Mouse (Mus musculus) forebrain, embryonic 12.5 days (tissue): Measurements from ENCODE around the gene Jarid2. TPM values are rescaled to one million over a fixed set of nuclear protein-coding genes. Genes with fewer than 3 reads are reported as not detected.

Experiments
- ATAC-seq: fragments of 200-750 bp; cut with Nextera tagmentation; 2 replicates; pipeline ENCODE4 v1.8.0; 2017; ENCODE audit warnings: moderate TSS enrichment; ENCODE audit not compliant: low FRiP score
- H3K27ac ChIP-seq: fragments of 300-500 bp; sonication (generic); 2 replicates; pipeline ENCODE4 v1.5.1; 2016; ENCODE audit warnings: mild to moderate bottlenecking
- H3K27me3 ChIP-seq: fragments of 300-500 bp; sonication (generic); 2 replicates; pipeline ENCODE4 v1.6.1; 2016; ENCODE audit warnings: mild to moderate bottlenecking
- H3K36me3 ChIP-seq: fragments of 300-500 bp; sonication (generic); replicated peaks from 2 replicates; pipeline ENCODE4 v1.6.1; 2016; ENCODE audit warnings: mild to moderate bottlenecking
- H3K4me1 ChIP-seq: fragments of 300-500 bp; sonication (generic); 2 replicates; pipeline ENCODE4 v1.6.1; 2016
- H3K4me2 ChIP-seq: fragments of 300-500 bp; sonication (generic); 2 replicates; pipeline ENCODE4 v1.6.1; 2016; ENCODE audit warnings: mild to moderate bottlenecking, moderate library complexity
- H3K4me3 ChIP-seq: fragments of 300-500 bp; sonication (generic); replicated peaks from 2 replicates; pipeline ENCODE4 v1.5.1; 2016; ENCODE audit warnings: mild to moderate bottlenecking
- H3K9ac ChIP-seq: fragments of 300-500 bp; sonication (generic); 2 replicates; pipeline ENCODE4 v1.6.1; 2016; ENCODE audit warnings: mild to moderate bottlenecking
- H3K9me3 ChIP-seq: fragments of 300-500 bp; sonication (generic); 2 replicates; pipeline ENCODE4 v1.6.1; 2016
- WGBS: fragments of 180-500 bp; shearing (Covaris S2); methylation state at CpG from one replicate; pipeline ENCODE4 v1.1.7; 2016; 5-methylcytosine and 5-hydroxymethylcytosine counted together
- polyA plus RNA-seq: library from polyadenylated mRNA; unstranded; fragments of >200 nt; fragmentation: Nextera tagmentation; extraction: Ambion mirVana; gene quantifications from 2 replicates; pipeline ENCODE4 v1.2.1, GENCODE M21; 2016

Gene Jarid2
- polyA plus RNA-seq, 1 experiment from 2014 or later = 67.3 TPM

- Histone ChIP-seq H3K27me3 (no peaks in the 10 kb centered on the region), H3K9me3 (no peaks in the 10 kb centered on the region), H3K9ac (peak overlapping the region; percentile 89), H3K36me3 (no peaks in the 10 kb centered on the region), H3K4me2 (peak overlapping the region; percentile 81), H3K4me3 (peak overlapping the region; percentile 77), H3K27ac (0 out of 2 replicates have a peak overlapping the region, but pooled peaks have one; percentile 16), H3K4me1 (peaks cover 36% of the 10 kb centered on the region)
- no peak for ATAC-seq
- 0% methylated on average over 16 of the region's 16 CpGs for WGBS
Observed at GRCm38 (mm10) chr13:44731727-44732441, 2.6 kb downstream of the Jarid2 start.

- no peaks in the 10 kb centered on the region for H3K36me3 ChIP-seq
- WGBS = 0% methylated on average over 7 of the region's 7 CpGs
Observed at GRCm38 (mm10) chr13:44732442-44732974, 3.2 kb downstream of the Jarid2 start.

GRCm38 (mm10) chr13:44733036-44733372, 3.7 kb downstream of the Jarid2 start:
- Histone ChIP-seq H3K9ac (peak overlapping the region; percentile 89), H3K9me3 (no peaks in the 10 kb centered on the region), H3K27me3 (no peaks in the 10 kb centered on the region), H3K4me2 (peak overlapping the region; percentile 81), H3K4me3 (peak overlapping the region; percentile 77), H3K36me3 (no peaks in the 10 kb centered on the region), H3K4me1 (peaks cover 39% of the 10 kb centered on the region), H3K27ac (peak overlapping the region; percentile 63)
- ATAC-seq = 0 out of 2 replicates have a peak, but pooled peaks have one; percentile 1
- WGBS = 0% methylated on average over 13 of the region's 13 CpGs

More at GRCm38 (mm10) chr13:44732442-44732974, 3.2 kb downstream of the Jarid2 start:
- no peak for ATAC-seq
- Histone ChIP-seq H3K9me3 (no peaks in the 10 kb centered on the region), H3K9ac (peak overlapping the region; percentile 89), H3K27me3 (no peaks in the 10 kb centered on the region), H3K4me2 (peak overlapping the region; percentile 81), H3K4me3 (peak overlapping the region; percentile 77), H3K4me1 (peaks cover 39% of the 10 kb centered on the region), H3K27ac (no peak overlapping the region)

- peaks cover 36% of the 10 kb centered on the region for H3K4me1 ChIP-seq
- H3K9ac ChIP-seq = peak overlapping the region; percentile 89
- under 1% methylated on average over 48 of the region's 71 CpGs for WGBS
- no peaks in the 10 kb centered on the region for H3K36me3 ChIP-seq
- H3K9me3 ChIP-seq = no peaks in the 10 kb centered on the region
- peak overlapping the region; percentile 63 for H3K27ac ChIP-seq
- ATAC-seq = peak; percentile 31
- peak overlapping the region; percentile 77 for H3K4me3 ChIP-seq
- no peaks in the 10 kb centered on the region for H3K27me3 ChIP-seq
- H3K4me2 ChIP-seq = peak overlapping the region; percentile 81
Observed at GRCm38 (mm10) chr13:44733373-44734111, 4.3 kb downstream of the Jarid2 start.

GRCm38 (mm10) chr13:44734441-44734840, 5.2 kb downstream of the Jarid2 start:
- ATAC-seq = no peak
- Histone ChIP-seq H3K4me1 (peaks cover 32% of the 10 kb centered on the region), H3K9ac (peak overlapping the region; percentile 89; the same call in 1 of the 2 replicates), H3K36me3 (no peaks in the 10 kb centered on the region), H3K27me3 (no peaks in the 10 kb centered on the region), H3K27ac (peak overlapping the region; percentile 63; the same call in 1 of the 2 replicates), H3K9me3 (no peaks in the 10 kb centered on the region), H3K4me3 (peak overlapping the region; percentile 77), H3K4me2 (peak overlapping the region; percentile 81)
- 67% methylated on average over 5 of the region's 5 CpGs for whole genome bisulfite sequencing

- no peak overlapping the region for H3K27ac ChIP-seq
- H3K4me3 ChIP-seq = no peak overlapping the region
- H3K9ac ChIP-seq = no peak overlapping the region
- H3K36me3 ChIP-seq = no peaks in the 10 kb centered on the region
- 48% methylated on average over 1 of the region's 1 CpGs for WGBS
- no peaks in the 10 kb centered on the region for H3K9me3 ChIP-seq
- H3K27me3 ChIP-seq = no peaks in the 10 kb centered on the region
- no peak for ATAC-seq
- H3K4me2 ChIP-seq = no peak overlapping the region
- H3K4me1 ChIP-seq = peaks cover 27% of the 10 kb centered on the region
Observed at GRCm38 (mm10) chr13:44735088-44735690, 5.9 kb downstream of the Jarid2 start.

- WGBS = 80% methylated on average over 1 of the region's 1 CpGs
- no peaks in the 10 kb centered on the region for H3K36me3 ChIP-seq
- no peak overlapping the region for H3K4me2 ChIP-seq
- H3K27me3 ChIP-seq = no peaks in the 10 kb centered on the region
- no peak overlapping the region for H3K4me3 ChIP-seq
- no peak for ATAC-seq
- peaks cover 24% of the 10 kb centered on the region for H3K4me1 ChIP-seq
- no peaks in the 10 kb centered on the region for H3K9me3 ChIP-seq
- H3K27ac ChIP-seq = no peak overlapping the region
- H3K9ac ChIP-seq = no peak overlapping the region
Observed at GRCm38 (mm10) chr13:44737297-44737696, 8.0 kb downstream of the Jarid2 start.

- no peaks in the 10 kb centered on the region for H3K27me3 ChIP-seq
- H3K4me2 ChIP-seq = peak overlapping the region; percentile 30
- no peak overlapping the region for H3K9ac ChIP-seq
- H3K4me1 ChIP-seq = peaks cover 81% of the 10 kb centered on the region
- H3K36me3 ChIP-seq = no peaks in the 10 kb centered on the region
- whole genome bisulfite sequencing = 10% methylated on average over 3 of the region's 3 CpGs
- peak; percentile 82 for ATAC-seq
- H3K4me3 ChIP-seq = no peak overlapping the region
- peak overlapping the region; percentile 48 for H3K27ac ChIP-seq
- H3K9me3 ChIP-seq = no peaks in the 10 kb centered on the region
Observed at GRCm38 (mm10) chr13:44751780-44752179, 22.5 kb downstream of the Jarid2 start.

GRCm38 (mm10) chr13:44753206-44753605, 23.9 kb downstream of the Jarid2 start:
- H3K9ac ChIP-seq = no peak overlapping the region
- no peaks in the 10 kb centered on the region for H3K27me3 ChIP-seq
- no peaks in the 10 kb centered on the region for H3K36me3 ChIP-seq
- H3K4me2 ChIP-seq = no peak overlapping the region
- H3K27ac ChIP-seq = no peak overlapping the region
- ATAC-seq = no peak
- no peaks in the 10 kb centered on the region for H3K9me3 ChIP-seq
- no peak overlapping the region for H3K4me3 ChIP-seq
- WGBS = 85% methylated on average over 2 of the region's 2 CpGs
- peaks cover 67% of the 10 kb centered on the region for H3K4me1 ChIP-seq

GRCm38 (mm10) chr13:44755434-44755833, 26.2 kb downstream of the Jarid2 start:
- no peak overlapping the region for H3K9ac ChIP-seq
- WGBS = 1% methylated on average over 5 of the region's 5 CpGs
- H3K4me1 ChIP-seq = peaks cover 59% of the 10 kb centered on the region
- H3K4me2 ChIP-seq = peak overlapping the region; percentile 1; the same call in 1 of the 2 replicates
- H3K36me3 ChIP-seq = no peaks in the 10 kb centered on the region
- H3K27ac ChIP-seq = peak overlapping the region; percentile 54
- no peaks in the 10 kb centered on the region for H3K27me3 ChIP-seq
- ATAC-seq = no peak
- H3K4me3 ChIP-seq = no peak overlapping the region
- H3K9me3 ChIP-seq = no peaks in the 10 kb centered on the region

GRCm38 (mm10) chr13:44758750-44759149, 29.5 kb downstream of the Jarid2 start:
- H3K4me1 ChIP-seq = peaks cover 47% of the 10 kb centered on the region
- H3K4me3 ChIP-seq = no peak overlapping the region
- H3K27ac ChIP-seq = no peak overlapping the region
- H3K9me3 ChIP-seq = no peaks in the 10 kb centered on the region
- no peak overlapping the region for H3K4me2 ChIP-seq
- H3K9ac ChIP-seq = no peak overlapping the region
- no peaks in the 10 kb centered on the region for H3K27me3 ChIP-seq
- H3K36me3 ChIP-seq = no peaks in the 10 kb centered on the region
- WGBS = 88% methylated on average over 1 of the region's 1 CpGs
- ATAC-seq = no peak

GRCm38 (mm10) chr13:44760761-44761160, 31.5 kb downstream of the Jarid2 start:
- Histone ChIP-seq H3K4me2 (no peak overlapping the region), H3K27ac (no peak overlapping the region), H3K4me3 (no peak overlapping the region), H3K4me1 (peaks cover 28% of the 10 kb centered on the region), H3K9me3 (no peaks in the 10 kb centered on the region), H3K36me3 (no peaks in the 10 kb centered on the region), H3K27me3 (no peaks in the 10 kb centered on the region), H3K9ac (no peak overlapping the region)
- WGBS = 97% methylated on average over 1 of the region's 1 CpGs
- no peak for ATAC-seq
